Mouse (Mus musculus) G1E-ER4 (cell line): ENCODE measurements around the gene Prdm16. TPM values are rescaled to one million over a fixed set of nuclear protein-coding genes. Genes with fewer than 3 reads are reported as not detected.

ENCODE experiments used
- GATA1 ChIP-seq: IDR thresholded peaks from one replicate; pipeline ENCODE4 v1.8.0; 2012; ENCODE audit warnings: low read length, inconsistent platforms
- polyA plus RNA-seq: library from polyadenylated mRNA; stranded (reverse); fragments of >175 nt; gene quantifications from 2 replicates; pipeline ENCODE4 v1.2.3, GENCODE M21; 2012

Gene Prdm16
- polyA plus RNA-seq, 1 experiment = not detected

- TF ChIP-seq GATA1 = no peak
Observed at GRCm38 (mm10) chr4:154325410-154325809, 311.3 kb downstream of the Prdm16 start.

GRCm38 (mm10) chr4:154313622-154313967, 323.1 kb downstream of the Prdm16 start:
- no peak for TF ChIP-seq GATA1

- no peak for TF ChIP-seq GATA1
Observed at GRCm38 (mm10) chr4:154312935-154313621, 323.6 kb downstream of the Prdm16 start.

- TF ChIP-seq GATA1 = no peak
Observed at GRCm38 (mm10) chr4:154312143-154312812, 324.4 kb downstream of the Prdm16 start.

GRCm38 (mm10) chr4:154310576-154311262, 326.0 kb downstream of the Prdm16 start:
- TF ChIP-seq GATA1 = no peak

- no peak for TF ChIP-seq GATA1
Observed at GRCm38 (mm10) chr4:154309131-154309530, 327.5 kb downstream of the Prdm16 start.

- no peak for TF ChIP-seq GATA1
Observed at GRCm38 (mm10) chr4:154301466-154301881, 335.2 kb downstream of the Prdm16 start, which contains the start of gene Arhgef16. Arhgef16 (minus strand) TSS chr4:154301676.

- TF ChIP-seq GATA1 = no peak
Observed at GRCm38 (mm10) chr4:154299541-154300271, 337.0 kb downstream of the Prdm16 start.

- no peak for TF ChIP-seq GATA1
Observed at GRCm38 (mm10) chr4:154297761-154298160, 338.9 kb downstream of the Prdm16 start.

GRCm38 (mm10) chr4:154294262-154294731, 342.4 kb downstream of the Prdm16 start:
- TF ChIP-seq GATA1 = no peak

GRCm38 (mm10) chr4:154293735-154294201, 342.9 kb downstream of the Prdm16 start:
- TF ChIP-seq GATA1 = no peak

GRCm38 (mm10) chr4:154283671-154284070, 353.0 kb downstream of the Prdm16 start:
- TF ChIP-seq GATA1 = no peak

- no peak for TF ChIP-seq GATA1
Observed at GRCm38 (mm10) chr4:154279481-154279880, 357.2 kb downstream of the Prdm16 start.

GRCm38 (mm10) chr4:154273000-154273399, 363.7 kb downstream of the Prdm16 start:
- TF ChIP-seq GATA1 = no peak

GRCm38 (mm10) chr4:154269520-154269919, 367.2 kb downstream of the Prdm16 start:
- TF ChIP-seq GATA1 = no peak

GRCm38 (mm10) chr4:154267511-154267910, 369.2 kb downstream of the Prdm16 start:
- no peak for TF ChIP-seq GATA1

Other genes starting within 250 kb of the Prdm16 start
- gene Actrt2, start 31.0 kb upstream of the Prdm16 start, polyA plus RNA-seq = not detected in 2 replicates
- gene Ttc34, start 200.6 kb upstream of the Prdm16 start, polyA plus RNA-seq = 0.01 TPM in 1 of 2 replicates, not detected in the other
- gene Mmel1, start 232.7 kb upstream of the Prdm16 start, polyA plus RNA-seq = 0.05 and 0.10 TPM in 2 replicates